Mouse (Mus musculus): ENCODE results near the gene Alkbh7.
A peak's percentile ranks its signal among the peaks of the same experiment; 100 is the strongest.

Gene Alkbh7

DNA sequence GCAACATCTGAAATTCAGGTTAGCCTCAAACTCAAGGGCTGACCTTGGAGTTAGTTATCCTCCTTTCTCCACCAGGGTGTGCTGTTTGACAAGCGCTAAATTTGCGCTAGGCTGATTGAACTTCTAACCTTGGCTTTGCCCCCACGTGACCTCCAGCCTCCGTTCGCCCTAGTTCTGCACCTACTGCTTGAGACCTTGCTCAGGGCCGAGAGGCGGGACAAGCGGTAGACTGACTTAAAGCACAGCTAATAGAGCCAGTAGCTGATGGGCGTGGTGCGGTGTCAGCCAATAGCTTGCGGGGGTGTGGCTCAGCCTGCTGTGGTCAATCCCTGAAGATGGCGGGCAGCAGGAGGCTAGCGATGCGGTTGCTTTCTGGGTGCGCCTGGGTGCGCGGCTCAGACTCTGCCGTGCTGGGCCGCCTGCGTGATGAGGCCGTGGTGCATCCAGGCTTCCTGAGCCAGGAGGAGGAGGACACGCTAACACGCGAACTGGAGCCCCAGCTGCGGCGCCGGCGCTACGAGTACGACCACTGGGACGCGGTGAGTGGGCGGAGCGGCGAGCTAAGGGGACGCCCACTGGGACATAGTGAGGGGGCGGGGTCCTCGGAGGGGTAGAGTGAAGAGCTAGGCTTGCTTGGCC lies at the start of gene Alkbh7:
Alkbh7 (plus strand) TSS at position 311 of the 639 bp plus-strand sequence.
- DNase-seq (ENCODE audit: low spot score), result peak; percentile 99

- peak; percentile 68 for DNase-seq (ENCODE audit: low spot score)
These were observed 46.2 kb upstream of the Alkbh7 start for GRCm38 (mm10) chr17:56950915-56951314.

DNA sequence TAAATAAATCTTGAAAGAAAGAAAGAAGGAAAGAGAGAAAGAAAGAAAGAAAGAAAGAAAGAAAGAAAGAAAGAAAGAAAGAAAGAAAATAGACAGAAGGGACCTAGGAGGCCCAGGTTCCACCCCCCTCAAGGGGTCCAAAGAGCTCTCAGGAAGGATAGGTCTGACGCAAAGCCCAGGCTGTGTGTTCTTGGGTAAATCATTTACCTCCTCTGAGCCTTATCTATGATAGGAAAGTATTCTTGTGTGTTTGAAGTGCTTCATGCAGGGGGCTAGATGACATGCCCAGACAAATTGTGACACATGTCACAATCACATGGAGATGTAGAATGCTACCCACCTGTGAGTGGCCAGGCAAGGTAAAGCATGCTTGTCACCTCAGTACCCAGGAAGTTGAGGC lies 44.5 kb upstream of the Alkbh7 start:
- DNase-seq (ENCODE audit: low spot score), result no peak

DNA sequence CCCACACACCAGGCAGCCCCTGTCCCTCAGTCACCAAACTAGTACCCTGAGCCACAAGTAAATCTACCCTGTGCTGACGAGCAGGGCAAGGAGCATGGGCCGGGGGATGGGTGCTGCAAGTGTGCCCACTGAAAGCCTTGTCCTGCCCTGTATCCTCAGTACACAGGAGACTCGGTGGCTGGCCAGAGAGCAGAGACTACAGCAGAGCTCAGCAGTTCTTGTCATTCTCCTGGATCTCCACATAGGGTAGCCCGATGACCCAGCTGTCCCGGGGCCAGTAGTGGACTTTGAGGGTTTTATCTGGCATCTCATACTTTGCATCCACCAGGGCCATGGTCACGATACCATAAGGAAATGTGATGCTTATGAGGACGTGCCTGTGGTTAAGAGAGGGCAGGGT lies 42.3 kb upstream of the Alkbh7 start:
- DNase-seq (ENCODE audit: low spot score), result no peak

DNA sequence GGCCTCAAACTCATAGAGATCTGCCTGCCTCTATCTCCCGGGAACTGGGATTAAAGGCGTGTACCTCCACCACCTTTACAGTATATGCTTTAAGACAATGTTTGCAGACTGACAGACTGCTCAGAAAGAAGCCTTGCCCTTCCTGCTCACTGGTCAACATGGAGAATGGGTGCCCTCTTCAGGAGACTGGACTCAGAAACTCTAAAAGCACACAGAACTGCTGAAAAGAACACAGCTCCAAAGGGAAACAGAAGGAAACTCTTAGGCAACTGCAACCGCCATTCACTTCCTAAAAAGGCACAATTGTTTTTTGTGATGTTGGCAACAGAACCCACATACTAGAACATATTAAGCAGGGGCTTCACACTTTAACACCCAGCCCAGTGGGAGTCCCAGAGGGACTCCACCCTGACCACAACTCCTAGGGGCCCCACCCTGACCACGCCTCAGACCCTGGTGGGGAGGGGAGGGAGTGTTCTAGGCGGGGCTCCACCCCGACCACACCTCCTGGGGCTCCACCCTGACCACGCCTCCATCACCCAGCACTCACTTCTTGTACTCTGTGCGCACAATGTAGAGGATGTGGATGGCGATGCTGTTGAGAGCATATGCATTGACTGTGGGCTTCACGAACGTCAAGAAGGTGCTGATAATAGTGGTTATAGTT lies 39.2 kb upstream of the Alkbh7 start:
- no peak for DNase-seq (ENCODE audit: low spot score)

DNA sequence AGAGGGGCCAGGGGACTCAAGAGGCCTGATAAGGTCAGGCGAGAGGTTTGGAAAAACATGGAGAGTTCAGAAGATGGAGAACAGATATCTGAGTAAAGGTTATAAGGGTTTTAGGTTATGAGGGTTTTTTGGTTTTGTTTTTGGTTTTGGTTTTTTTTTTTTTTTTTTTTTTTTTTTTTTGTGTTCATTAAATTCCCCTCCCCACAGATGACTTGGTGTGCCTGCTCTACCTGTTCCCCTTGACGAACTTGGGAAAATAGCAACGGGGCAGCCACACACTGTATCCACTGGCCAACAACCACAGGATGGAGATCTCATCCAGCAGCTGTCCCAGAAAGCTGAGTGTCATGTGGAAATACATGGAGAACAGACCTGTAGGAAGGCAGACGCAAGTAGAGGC lies 38.5 kb upstream of the Alkbh7 start:
- DNase-seq (ENCODE audit: low spot score), result no peak

DNA sequence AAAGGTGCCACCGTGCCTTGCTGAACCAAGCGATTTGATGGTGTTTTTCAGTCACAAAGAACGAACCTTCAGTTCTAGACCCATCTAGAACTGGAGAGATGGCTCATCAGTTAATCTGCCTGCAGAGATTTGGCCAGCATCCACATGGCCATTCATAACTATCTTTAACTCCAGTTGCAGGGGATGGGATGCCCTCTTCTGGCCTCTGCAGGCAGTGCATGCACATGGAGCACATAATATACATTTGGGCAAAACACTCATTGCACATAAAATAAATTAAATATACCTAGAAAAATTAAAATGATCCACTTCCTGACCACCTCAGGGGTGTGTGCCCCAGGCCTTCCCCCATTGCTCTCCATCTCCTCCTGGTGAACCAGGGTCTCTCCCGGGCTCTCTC lies 35.3 kb upstream of the Alkbh7 start:
- no peak for DNase-seq (ENCODE audit: low spot score)

DNA sequence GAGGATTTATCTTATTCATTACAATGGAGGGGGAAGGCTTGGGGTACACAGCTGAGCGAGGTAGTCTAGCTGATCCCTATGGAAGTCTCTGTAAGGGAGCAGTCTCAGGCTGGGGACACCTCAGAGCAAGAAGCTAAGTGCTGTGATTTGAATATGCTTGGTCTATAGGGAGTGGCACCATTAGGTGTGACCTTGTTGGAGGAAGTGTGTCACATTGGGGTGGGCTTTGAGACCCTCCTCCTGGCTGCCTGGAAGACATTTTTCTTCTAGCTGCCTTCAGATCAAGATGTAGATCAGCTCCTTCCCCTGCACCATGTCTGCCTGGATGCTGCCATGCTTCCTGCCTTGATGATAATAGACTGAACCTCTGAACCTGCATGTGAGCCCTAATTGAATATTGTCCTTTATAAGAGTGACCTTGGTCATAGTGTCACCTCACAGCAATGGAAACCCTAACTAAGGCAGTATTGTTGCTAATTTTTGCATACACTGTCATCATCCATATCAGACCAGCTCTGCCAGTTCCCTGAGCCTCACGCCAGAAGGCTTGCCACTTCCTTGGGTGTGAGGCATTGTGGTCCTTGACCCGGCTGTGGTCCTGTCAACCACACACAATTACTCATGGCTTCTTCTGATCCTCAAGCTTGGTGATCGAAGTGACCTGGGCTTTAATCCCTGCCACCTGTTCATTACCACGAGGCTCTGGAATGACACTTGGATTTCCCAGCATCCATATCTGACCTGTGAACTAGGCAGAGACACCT lies 34.3 kb upstream of the Alkbh7 start:
- DNase-seq (ENCODE audit: low spot score), result no peak

DNA sequence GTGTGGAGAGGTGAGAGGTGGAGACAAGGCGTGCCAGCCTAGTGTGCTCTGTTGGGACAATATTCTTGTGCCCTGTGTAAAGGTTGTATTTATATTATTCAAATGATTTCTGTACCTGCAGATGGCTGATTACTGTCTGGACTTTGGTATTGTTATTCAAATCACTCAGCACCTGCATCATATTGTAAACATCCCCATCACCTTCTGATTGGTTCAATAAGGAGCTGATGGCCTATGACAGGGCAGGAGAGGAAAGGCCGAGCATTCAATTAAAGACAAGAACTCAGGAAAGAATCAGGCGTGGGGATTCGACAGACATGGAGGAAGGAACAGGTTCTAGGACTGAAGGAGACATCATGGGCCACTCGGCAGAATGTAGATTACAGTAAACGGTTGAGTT lies 33.5 kb upstream of the Alkbh7 start:
- DNase-seq (ENCODE audit: low spot score), result no peak

GRCm38 (mm10) chr17:56969321-56969720 lies 27.8 kb upstream of the Alkbh7 start:
- no peak for DNase-seq (ENCODE audit: low spot score)

DNA sequence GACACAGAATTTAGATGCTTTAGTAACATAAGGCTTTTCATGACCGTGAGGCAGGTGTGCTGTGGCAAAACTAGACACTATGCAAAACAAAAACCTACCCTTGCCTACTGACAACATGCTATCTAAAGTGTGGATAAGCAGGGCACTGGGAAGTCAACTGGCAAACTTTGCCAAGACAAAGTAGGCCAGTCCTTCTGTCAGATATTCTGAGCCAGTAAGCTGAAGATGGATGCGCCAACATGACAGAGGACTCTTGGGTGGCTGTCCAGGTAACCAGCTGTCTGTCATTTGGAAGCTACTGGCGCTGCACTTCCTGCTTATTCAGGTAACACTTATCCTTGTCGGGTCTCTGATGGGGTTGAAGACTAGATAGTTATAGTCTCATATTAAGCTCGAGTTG lies 27.1 kb upstream of the Alkbh7 start:
- DNase-seq (ENCODE audit: low spot score), result no peak

DNA sequence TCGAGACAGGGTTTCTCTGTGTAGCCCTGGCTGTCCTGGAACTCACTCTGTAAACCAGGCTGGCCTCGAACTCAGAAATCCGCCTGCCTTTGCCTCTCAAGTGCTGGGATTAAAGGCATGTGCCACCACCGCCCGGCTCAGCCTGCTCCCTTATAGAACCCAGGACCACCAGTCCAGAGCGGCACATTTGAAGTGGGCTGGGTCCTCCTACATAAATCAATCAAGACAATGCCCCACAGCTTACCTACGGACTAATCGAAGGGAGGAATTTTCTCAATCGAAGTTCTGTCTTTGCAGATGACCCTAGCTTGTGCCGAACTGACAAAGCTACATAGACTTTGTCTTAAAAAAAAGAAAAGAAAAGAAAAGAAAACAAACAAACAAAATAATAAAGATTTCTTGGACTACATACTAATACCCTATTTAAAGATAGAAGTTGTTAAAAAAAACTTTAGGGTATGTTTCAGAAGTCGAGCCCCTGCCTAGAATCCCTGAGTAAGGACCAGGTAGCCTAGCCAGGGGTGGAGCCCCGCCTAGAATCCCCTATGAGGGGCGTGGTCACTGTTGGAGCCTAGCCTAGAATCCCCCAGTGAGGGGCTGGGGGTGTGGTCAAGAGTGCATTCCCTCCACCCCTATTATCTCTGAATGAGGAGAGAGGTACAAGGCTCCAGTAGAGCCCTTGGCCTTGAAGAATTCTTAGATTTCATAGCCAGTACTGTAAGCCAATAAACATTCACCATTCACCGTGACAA lies 23.0 kb upstream of the Alkbh7 start:
- no peak for DNase-seq (ENCODE audit: low spot score)

DNA sequence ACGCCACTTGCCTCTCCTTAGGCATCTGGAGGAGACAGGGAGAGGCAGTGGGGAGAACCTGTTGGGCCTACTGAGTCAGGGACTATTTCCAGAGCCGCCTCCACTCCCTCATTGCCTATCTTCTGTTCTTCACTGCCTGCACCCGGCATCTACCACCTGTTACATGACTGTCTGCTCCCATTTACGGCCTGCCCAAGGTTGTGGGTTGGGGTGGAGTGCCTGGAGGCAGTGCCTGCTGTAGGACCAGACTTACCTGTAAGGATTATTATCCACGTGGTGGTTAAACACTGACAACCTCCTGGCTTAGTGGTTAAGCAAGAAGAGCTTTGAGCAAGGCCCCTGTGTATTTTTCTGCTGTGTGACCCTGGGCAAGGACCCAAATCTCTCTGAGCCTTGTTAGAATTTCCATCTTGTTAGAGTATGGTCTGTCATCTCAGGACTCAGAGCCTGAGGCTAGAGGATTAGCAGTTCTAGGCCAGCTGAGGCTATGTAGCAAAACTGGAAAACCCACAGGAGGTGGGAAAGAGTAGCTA lies 22.4 kb upstream of the Alkbh7 start:
- no peak for DNase-seq (ENCODE audit: low spot score)

- no peak for DNase-seq (ENCODE audit: low spot score)
These were observed 21.7 kb upstream of the Alkbh7 start for GRCm38 (mm10) chr17:56975391-56975790.

DNA sequence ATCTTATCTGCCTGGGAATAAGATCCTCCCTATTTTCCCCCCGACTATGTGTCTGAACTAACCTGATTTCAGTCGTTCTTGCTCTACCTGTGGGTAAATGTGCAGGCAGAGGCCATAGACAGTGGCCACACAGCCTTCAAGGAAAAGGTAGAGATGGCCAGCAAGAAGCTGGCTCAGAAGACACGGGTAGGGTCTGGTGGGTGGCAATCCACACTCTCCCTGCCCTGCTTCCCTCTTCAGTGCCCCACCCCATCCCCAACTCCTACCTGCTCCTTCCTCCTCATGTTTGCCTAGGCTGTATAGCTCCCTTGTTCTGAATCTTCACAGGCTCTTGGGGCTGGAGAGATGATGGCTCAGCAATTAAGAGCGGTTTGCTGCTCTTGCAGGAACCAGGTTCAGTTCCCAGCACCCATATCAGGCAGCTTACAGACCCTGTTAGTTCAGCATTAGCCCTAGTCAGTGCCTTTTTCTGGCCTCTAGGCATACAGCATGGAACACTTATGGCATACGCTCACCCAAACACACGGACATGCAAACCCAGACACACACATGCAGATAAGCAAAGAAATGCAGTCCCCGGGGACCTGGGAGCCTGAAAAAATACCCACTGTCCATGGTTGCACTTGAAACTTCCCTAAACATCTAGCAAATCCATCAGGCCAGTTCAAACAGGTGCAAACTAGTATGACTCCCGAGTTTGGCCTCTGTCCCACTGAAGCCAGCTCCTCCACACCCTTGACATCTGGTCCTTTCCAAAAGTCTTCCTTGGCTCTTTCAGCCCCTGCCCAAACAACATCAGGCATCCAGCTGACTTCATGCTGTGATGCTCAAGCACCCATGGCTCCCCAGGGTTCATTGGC lies 20.4 kb upstream of the Alkbh7 start:
- no peak for DNase-seq (ENCODE audit: low spot score)

- DNase-seq (ENCODE audit: low spot score), result no peak
These were observed 17.6 kb upstream of the Alkbh7 start for GRCm38 (mm10) chr17:56979524-56979923.

GRCm38 (mm10) chr17:56981049-56981448 lies 16.1 kb upstream of the Alkbh7 start:
- no peak for DNase-seq (ENCODE audit: low spot score)

GRCm38 (mm10) chr17:56982013-56982412 lies 15.1 kb upstream of the Alkbh7 start, which contains the start of gene Acer1:
TSS of gene Acer1 (minus strand) at chr17:56982126.
- DNase-seq (ENCODE audit: low spot score), result no peak

GRCm38 (mm10) chr17:56984886-56985285 lies 12.3 kb upstream of the Alkbh7 start:
- DNase-seq (ENCODE audit: low spot score), result no peak

DNA sequence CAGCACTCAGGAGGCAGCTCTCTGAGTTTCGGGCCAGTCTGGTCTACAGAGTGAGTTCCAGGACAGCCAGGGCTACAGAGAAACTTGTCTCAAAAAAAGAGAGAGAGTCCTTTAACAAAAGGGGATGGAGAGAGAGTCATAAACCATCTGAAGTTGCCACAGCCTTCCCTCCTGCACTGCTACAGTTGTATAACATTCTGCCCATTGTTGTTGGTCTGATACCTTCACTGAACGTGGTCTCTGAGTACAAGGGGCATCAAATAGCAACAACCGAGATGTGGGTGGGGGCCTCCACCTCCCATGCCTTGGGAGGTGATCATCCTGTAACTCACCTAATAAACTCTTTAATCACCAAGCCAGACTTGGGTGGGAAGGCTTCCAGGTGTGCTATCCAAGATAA lies 11.5 kb upstream of the Alkbh7 start:
- DNase-seq (ENCODE audit: low spot score), result no peak

GRCm38 (mm10) chr17:56986105-56986805 lies 10.9 kb upstream of the Alkbh7 start:
- no peak for DNase-seq (ENCODE audit: low spot score)
